In the genomic region with DNA sequence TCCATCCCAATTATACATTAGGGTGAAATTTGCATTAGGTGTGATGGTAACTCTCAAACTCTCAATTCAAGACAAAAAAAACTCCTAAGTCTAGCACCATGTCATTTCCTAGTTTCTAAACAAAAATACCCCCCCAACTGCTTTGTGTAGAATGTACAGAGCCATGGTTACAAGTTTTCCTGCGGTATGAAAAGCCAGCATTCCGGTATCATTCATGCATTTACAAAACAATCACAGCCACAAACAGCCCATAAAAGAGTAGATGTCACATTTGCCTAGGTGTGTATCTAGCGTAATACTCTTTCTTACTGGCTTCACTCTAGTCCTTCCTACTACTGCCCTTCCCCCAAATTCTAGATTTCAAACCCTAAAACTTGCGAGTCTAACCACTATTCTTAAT, we compare ENCODE assay signal across 8 mouse cellular contexts. TPM values are rescaled to one million over a fixed set of nuclear protein-coding genes. Genes with fewer than 3 reads are reported as not detected.
DNase-seq lines count a peak whose midpoint lies in the region; ATAC-seq and TF ChIP-seq lines count a peak whose summit lies in the region.

No protein-coding gene starts in this region.

- no peaks in the 10 kb centered on the region for H3K9me3 ChIP-seq in heart, embryonic 15.5 days (replicated peaks)
- H3K9me3 ChIP-seq in hindbrain, embryonic 11.5 days (ENCODE audit: control insufficient read depth, low read length): no peaks in the 10 kb centered on the region
- H3K9me3 ChIP-seq in midbrain, embryonic 12.5 days: no peaks in the 10 kb centered on the region

- intact Hi-C loops in heart, postnatal 14 days (cut with DNase I): loop anchor here (5.0 kb wide), 1 partner anchor 35 kb away; no protein-coding TSS in a partner anchor

- no peak for TF ChIP-seq POLR2A in bone marrow, adult 2 months (IDR thresholded peaks at IDR 0.05; ENCODE audit: borderline replicate concordance, control insufficient read depth, low read depth, low read length)

- TF ChIP-seq CTCF in bone marrow, adult 2 months (IDR thresholded peaks at IDR 0.05; ENCODE audit: control insufficient read depth, insufficient read depth, low read length): no peak

- WGBS in heart, embryonic 15.5 days: 9% methylated on average over 4 of the region's 4 CpGs
- WGBS in bone marrow, adult 2 months: 65% methylated on average over 4 of the region's 4 CpGs
- 11% methylated on average over 4 of the region's 4 CpGs for WGBS in hindbrain, embryonic 11.5 days
- 12% methylated on average over 4 of the region's 4 CpGs for WGBS in midbrain, embryonic 12.5 days

- H3K4me2 ChIP-seq in heart, embryonic 15.5 days: peak overlapping the region; percentile 77
- peak overlapping the region; percentile 47 for H3K4me2 ChIP-seq in hindbrain, embryonic 11.5 days (replicated peaks; ENCODE audit: low read depth, low read length)
- H3K4me2 ChIP-seq in midbrain, embryonic 12.5 days (replicated peaks): peak overlapping the region; percentile 81

- no peak for ATAC-seq in heart, embryonic 15.5 days (replicated peaks; ENCODE audit: insufficient number of reproducible peaks, insufficient read depth, low FRiP score, low read depth)
- ATAC-seq in hindbrain, embryonic 11.5 days (ENCODE audit: low FRiP score): no peak
- ATAC-seq in midbrain, embryonic 12.5 days (ENCODE audit: low FRiP score, low read depth): no peak

- no peak for DNase-seq in heart, postnatal 14 days
- peak; percentile 27 for DNase-seq in hindbrain, embryonic 11.5 days (ENCODE audit: low spot score)
- DNase-seq in left cerebral cortex, adult 18-20 months (ENCODE audit: low spot score in 2 of 2): no peak
- no peak for DNase-seq in urinary bladder, adult 18-20 months (ENCODE audit: low spot score in 2 of 2)
- no peak for DNase-seq in retina, postnatal 1 day

- H3K4me3 ChIP-seq in heart, embryonic 15.5 days: peak overlapping the region; percentile 77
- H3K4me3 ChIP-seq in bone marrow, adult 2 months (replicated peaks; ENCODE audit: control insufficient read depth, low read depth, low read length): peak overlapping the region; percentile 24
- H3K4me3 ChIP-seq in hindbrain, embryonic 11.5 days (ENCODE audit: low read depth, low read length): peak overlapping the region; percentile 78
- peak overlapping the region; percentile 84 for H3K4me3 ChIP-seq in midbrain, embryonic 12.5 days

- H3K27ac ChIP-seq in heart, embryonic 15.5 days: peak overlapping the region; percentile 96
- H3K27ac ChIP-seq in bone marrow, adult 2 months (ENCODE audit: control insufficient read depth, insufficient read depth, low read depth, low read length, poor library complexity): no peak overlapping the region
- H3K27ac ChIP-seq in hindbrain, embryonic 11.5 days (ENCODE audit: low read depth, low read length): no peak overlapping the region
- H3K27ac ChIP-seq in midbrain, embryonic 12.5 days (replicated peaks): peak overlapping the region; percentile 87

- no peaks in the 10 kb centered on the region for H3K27me3 ChIP-seq in heart, embryonic 15.5 days
- H3K27me3 ChIP-seq in hindbrain, embryonic 11.5 days (ENCODE audit: control insufficient read depth, insufficient read depth, low read length): no peaks in the 10 kb centered on the region
- no peaks in the 10 kb centered on the region for H3K27me3 ChIP-seq in midbrain, embryonic 12.5 days

- peaks cover 6% of the 10 kb centered on the region; the same call in 1 of the 2 replicates for H3K36me3 ChIP-seq in heart, embryonic 15.5 days
- H3K36me3 ChIP-seq in hindbrain, embryonic 11.5 days (ENCODE audit: control insufficient read depth, insufficient read depth, low read length): no peaks in the 10 kb centered on the region
- peaks cover 9% of the 10 kb centered on the region for H3K36me3 ChIP-seq in midbrain, embryonic 12.5 days

- peak overlapping the region; percentile 49 for H3K9ac ChIP-seq in heart, embryonic 15.5 days
- peak overlapping the region; percentile 51; the same call in 1 of the 2 replicates for H3K9ac ChIP-seq in hindbrain, embryonic 11.5 days (ENCODE audit: low read depth, low read length)
- H3K9ac ChIP-seq in midbrain, embryonic 12.5 days (replicated peaks): peak overlapping the region; percentile 61

- peaks cover 26% of the 10 kb centered on the region for H3K4me1 ChIP-seq in heart, embryonic 15.5 days (replicated peaks)
- H3K4me1 ChIP-seq in bone marrow, adult 2 months (ENCODE audit: control insufficient read depth, insufficient read depth, low read length): no peaks in the 10 kb centered on the region; the same call in 1 of the 2 replicates
- peaks cover 8% of the 10 kb centered on the region; the same call in 1 of the 2 replicates for H3K4me1 ChIP-seq in hindbrain, embryonic 11.5 days (replicated peaks; ENCODE audit: control insufficient read depth, insufficient read depth, low read length)
- peaks cover 36% of the 10 kb centered on the region for H3K4me1 ChIP-seq in midbrain, embryonic 12.5 days

RNA-seq across cellular contexts. Expression of gene Ube2h, which starts 2.2 kb away (rescaled TPM):
- 40.9 and 46.3 TPM in 2 replicates for polyA plus RNA-seq in heart, embryonic 15.5 days (2015; fragmentation: Nextera tagmentation; extraction: Ambion mirVana)
- total RNA-seq in heart, postnatal 14 days (2021): 10 to 100 TPM; 82.5 to 86.3 TPM
- polyA plus RNA-seq in bone marrow, adult 2 months (2011; ENCODE audit: insufficient read depth, insufficient read length, low replicate concordance, missing spikeins): 35.1 and 44.9 TPM in 2 replicates
- 54.9 and 56.1 TPM in 2 replicates for polyA plus RNA-seq in hindbrain, embryonic 11.5 days (2014; fragmentation: Nextera tagmentation; extraction: Ambion mirVana)
- polyA plus RNA-seq in midbrain, embryonic 12.5 days (2016; fragmentation: Nextera tagmentation; extraction: Ambion mirVana): 63.3 and 71.5 TPM in 2 replicates
- total RNA-seq in left cerebral cortex, adult 18-20 months (2021): 10 to 100 TPM; 88.6 to 92.2 TPM

Comparison
In these comparisons a context has a peak if more than half of its experiments do, and no peak if none do; other contexts are left out.
1. H3K27ac ChIP-seq: peak in heart, embryonic 15.5 days (single experiment) and midbrain, embryonic 12.5 days (single experiment); none in bone marrow, adult 2 months (single experiment) and hindbrain, embryonic 11.5 days (single experiment).
2. H3K4me3 ChIP-seq: peak in every context shown above with its lines; median percentile 84 in midbrain, embryonic 12.5 days; 78 in hindbrain, embryonic 11.5 days; 77 in heart, embryonic 15.5 days; 24 in bone marrow, adult 2 months.
3. Peak in every context shown above with its lines, with median percentiles within 50 percentile points of each other: H3K4me2 ChIP-seq and H3K9ac ChIP-seq.